ENCODE assay signal across 8 mouse cellular contexts in the genomic region with DNA sequence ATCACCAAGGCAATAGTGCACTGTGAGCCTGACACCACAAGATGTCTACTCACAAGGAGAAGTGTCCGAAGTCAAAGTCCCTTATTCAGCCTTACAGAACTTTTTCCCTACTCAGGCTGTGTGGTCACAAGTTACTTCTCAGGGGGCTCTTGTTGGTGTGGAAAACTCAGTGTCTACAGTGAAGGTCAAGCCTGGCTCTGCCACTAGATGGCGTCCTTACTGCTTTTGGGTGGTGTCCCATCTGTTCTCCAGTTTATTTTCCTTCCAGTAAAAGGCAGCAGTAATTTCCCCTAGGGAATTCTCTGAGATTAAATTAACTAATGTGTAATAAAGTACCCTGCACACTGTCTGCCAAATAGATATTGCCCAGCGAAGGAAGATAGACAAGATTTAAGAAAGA.
DNase-seq lines count a peak whose midpoint lies in the region; ATAC-seq and TF ChIP-seq lines count a peak whose summit lies in the region.

No protein-coding gene starts in this region.

- TF ChIP-seq EP300 in liver, embryonic 14.5 days (IDR thresholded peaks at IDR 0.05; ENCODE audit: low read depth) = no peak

- H3K4me3 ChIP-seq in midbrain, embryonic 10.5 days = no peak overlapping the region
- no peak overlapping the region for H3K4me3 ChIP-seq in midbrain, embryonic 11.5 days (ENCODE audit: low read depth, low read length)
- no peak overlapping the region for H3K4me3 ChIP-seq in liver, embryonic 14.5 days (ENCODE audit: insufficient read depth in 1 of 2, low read depth in 2 of 2, low read length in 2 of 2)

- peak; percentile 33; the same call in 1 of the 2 replicates for TF ChIP-seq CTCF in liver, embryonic 14.5 days (IDR thresholded peaks at IDR 0.05; ENCODE audit: low read depth)

- H3K4me2 ChIP-seq in midbrain, embryonic 11.5 days = no peak overlapping the region
- H3K4me2 ChIP-seq in liver, embryonic 14.5 days (ENCODE audit: low read depth) = no peak overlapping the region

- DNase-seq in cerebellum, postnatal 14 days = peak; percentile 7 to 46
- DNase-seq in cerebellum, adult 11 months = no peak
- peak; percentile 15 for DNase-seq in midbrain, embryonic 10.5 days (ENCODE audit: low spot score)
- DNase-seq in midbrain, embryonic 11.5 days (ENCODE audit: low spot score, missing footprints) = no peak
- peak; percentile 14 for DNase-seq in embryo, embryonic 9.5 days (ENCODE audit: extremely low spot score)
- no peak for DNase-seq in liver, embryonic 14.5 days (ENCODE audit: low read depth in 3 of 3, low spot score in 3 of 3)
- DNase-seq in spleen, postnatal 4 days (ENCODE audit: low spot score in 2 of 2) = no peak
- DNase-seq in spleen, adult 12 weeks (ENCODE audit: low spot score) = no peak

- WGBS in midbrain, embryonic 10.5 days = 52% methylated on average over 3 of the region's 3 CpGs
- 51% methylated on average over 3 of the region's 3 CpGs for WGBS in midbrain, embryonic 11.5 days
- WGBS in liver, embryonic 14.5 days (ENCODE audit: insufficient replicate concordance) = 34% methylated on average over 3 of the region's 3 CpGs

- no peak overlapping the region for H3K9ac ChIP-seq in midbrain, embryonic 11.5 days (ENCODE audit: low read length)
- H3K9ac ChIP-seq in liver, embryonic 14.5 days (replicated peaks) = no peak overlapping the region

- no peak overlapping the region for H3K27ac ChIP-seq in midbrain, embryonic 10.5 days (replicated peaks)
- no peak overlapping the region for H3K27ac ChIP-seq in midbrain, embryonic 11.5 days (ENCODE audit: low read depth, low read length)
- H3K27ac ChIP-seq in liver, embryonic 14.5 days = no peak overlapping the region

- H3K36me3 ChIP-seq in midbrain, embryonic 10.5 days = no peaks in the 10 kb centered on the region
- H3K36me3 ChIP-seq in midbrain, embryonic 11.5 days (ENCODE audit: control insufficient read depth, insufficient read depth, low read length) = no peaks in the 10 kb centered on the region
- no peaks in the 10 kb centered on the region for H3K36me3 ChIP-seq in liver, embryonic 14.5 days (replicated peaks; ENCODE audit: control insufficient read depth, insufficient read depth, low read depth)

- no peaks in the 10 kb centered on the region for H3K4me1 ChIP-seq in midbrain, embryonic 10.5 days
- no peaks in the 10 kb centered on the region for H3K4me1 ChIP-seq in midbrain, embryonic 11.5 days (ENCODE audit: control insufficient read depth, insufficient read depth, low read length)
- H3K4me1 ChIP-seq in liver, embryonic 14.5 days (replicated peaks; ENCODE audit: control insufficient read depth in 2 of 2, insufficient read depth in 2 of 2, low read length in 1 of 2) = no peaks in the 10 kb centered on the region

- no peak for ATAC-seq in midbrain, embryonic 11.5 days (ENCODE audit: low FRiP score)
- ATAC-seq in liver, embryonic 14.5 days (ENCODE audit: insufficient read depth) = no peak

- H3K27me3 ChIP-seq in midbrain, embryonic 10.5 days (ENCODE audit: low read depth, poor library complexity, severe bottlenecking) = no peaks in the 10 kb centered on the region
- no peaks in the 10 kb centered on the region for H3K27me3 ChIP-seq in midbrain, embryonic 11.5 days (ENCODE audit: control insufficient read depth, insufficient read depth, low read length)
- H3K27me3 ChIP-seq in liver, embryonic 14.5 days (ENCODE audit: control insufficient read depth, insufficient read depth, low read length) = no peaks in the 10 kb centered on the region

- H3K9me3 ChIP-seq in midbrain, embryonic 10.5 days (replicated peaks) = no peaks in the 10 kb centered on the region
- H3K9me3 ChIP-seq in midbrain, embryonic 11.5 days (ENCODE audit: control insufficient read depth, low read length) = no peaks in the 10 kb centered on the region
- no peaks in the 10 kb centered on the region for H3K9me3 ChIP-seq in liver, embryonic 14.5 days (ENCODE audit: control insufficient read depth, low read length)

Comparison
In these comparisons a context has a peak if more than half of its experiments do, and no peak if none do; other contexts are left out.
1. DNase-seq: peak in cerebellum, postnatal 14 days (2 of 2), midbrain, embryonic 10.5 days (single experiment) and embryo, embryonic 9.5 days (single experiment); none in cerebellum, adult 11 months (single experiment), midbrain, embryonic 11.5 days (single experiment), liver, embryonic 14.5 days (0 of 3), spleen, postnatal 4 days (0 of 2) and spleen, adult 12 weeks (single experiment).